Mouse (Mus musculus) MEL (cell line): ENCODE results near the gene Scgb1b30. TPM values are rescaled to one million over a fixed set of nuclear protein-coding genes. Genes with fewer than 3 reads are reported as not detected.

ENCODE experiments used
- DNase-seq: peaks from one replicate; pipeline ENCODE4 v3.0.0; 2011; ENCODE audit warnings: low read depth, low spot score
- H3K27ac ChIP-seq: 2 replicates; pipeline ENCODE4 v1.5.1; 2012; ENCODE audit warnings: low read depth, mild to moderate bottlenecking, control low read depth, low read length, moderate library complexity; ENCODE audit not compliant: control insufficient read depth
- H3K27me3 ChIP-seq, 2 experiments: fragments of 150-350 bp in 1 of 2; sonication (generic) in 1 of 2; 2 replicates each; pipeline ENCODE4 v1.6.1; 2012; ENCODE audit warnings: low read length in 2 of 2, mild to moderate bottlenecking in 2 of 2, improper control_type of control experiment in 1 of 2, moderate library complexity in 1 of 2; ENCODE audit not compliant: insufficient read depth in 2 of 2, control insufficient read depth in 1 of 2
- H3K36me3 ChIP-seq, 2 experiments: 2 replicates each; pipeline ENCODE4 v1.6.1; 2012 to 2014; ENCODE audit warnings: low read length in 2 of 2, improper control_type of control experiment in 1 of 2, inconsistent platforms in 1 of 2, mild to moderate bottlenecking in 1 of 2; ENCODE audit not compliant: insufficient read depth in 2 of 2, control insufficient read depth in 1 of 2
- H3K4me1 ChIP-seq, 2 experiments: fragments of 150-350 bp in 1 of 2; sonication (generic) in 1 of 2; 2 replicates each; pipeline ENCODE4 v1.6.1; 2012; ENCODE audit warnings: low read length in 2 of 2, improper control_type of control experiment in 1 of 2, mild to moderate bottlenecking in 1 of 2; ENCODE audit not compliant: insufficient read depth in 2 of 2, control insufficient read depth in 1 of 2
- H3K4me3 ChIP-seq, 2 experiments: fragments of 150-350 bp in 1 of 2; sonication (generic) in 1 of 2; 2 replicates each; pipeline ENCODE4 v1.5.1; 2012; ENCODE audit warnings: low read depth in 2 of 2, low read length in 2 of 2, mild to moderate bottlenecking in 2 of 2, moderate library complexity in 2 of 2, control low read depth in 1 of 2, improper control_type of control experiment in 1 of 2; ENCODE audit not compliant: control insufficient read depth in 1 of 2, insufficient read depth in 1 of 2
- H3K79me2 ChIP-seq: 2 replicates; pipeline ENCODE4 v1.6.1; 2012; ENCODE audit warnings: mild to moderate bottlenecking, low read length, moderate library complexity; ENCODE audit not compliant: control insufficient read depth, poor library complexity, insufficient read depth
- H3K9ac ChIP-seq: 2 replicates; pipeline ENCODE4 v1.6.1; 2012; ENCODE audit warnings: low read depth, mild to moderate bottlenecking, control low read depth, low read length, moderate library complexity; ENCODE audit not compliant: control insufficient read depth, poor library complexity, severe bottlenecking
- H3K9me3 ChIP-seq: fragments of 150-350 bp; sonication (generic); replicated peaks from 2 replicates; pipeline ENCODE4 v1.6.1; 2012; ENCODE audit warnings: mild to moderate bottlenecking, low read length, improper control_type of control experiment, moderate library complexity; ENCODE audit not compliant: insufficient read depth
- ELF1 ChIP-seq: IDR thresholded peaks from 2 replicates; pipeline ENCODE4 v1.6.1; 2014; ENCODE audit warnings: low read depth, mild to moderate bottlenecking, inconsistent platforms, low read length, improper control_type of control experiment, moderate library complexity
- EP300 ChIP-seq, 2 experiments: IDR thresholded peaks; 2 replicates each; pipeline ENCODE4 v1.6.1; 2011; ENCODE audit warnings: improper control_type of control experiment in 2 of 2, low read length in 2 of 2, low read depth in 1 of 2, mild to moderate bottlenecking in 1 of 2
- GATA1 ChIP-seq: IDR thresholded peaks from 2 replicates; pipeline ENCODE4 v1.6.1; 2011; ENCODE audit warnings: low read depth, low read length, improper control_type of control experiment
- KAT2A ChIP-seq: conservative IDR thresholded peaks from 2 replicates; pipeline ENCODE4 v1.6.1; 2012; ENCODE audit warnings: low read depth, low read length, improper control_type of control experiment, inconsistent platforms
- MAFK ChIP-seq: IDR thresholded peaks from 2 replicates; pipeline ENCODE4 v1.6.1; 2011; ENCODE audit warnings: low read depth, mild to moderate bottlenecking, low read length, improper control_type of control experiment, borderline replicate concordance
- MAX ChIP-seq: IDR thresholded peaks from 2 replicates; pipeline ENCODE4 v1.6.1; 2011; ENCODE audit warnings: low read length, improper control_type of control experiment
- MAZ ChIP-seq: IDR thresholded peaks from 2 replicates; pipeline ENCODE4 v1.6.1; 2012; ENCODE audit warnings: low read depth, mild to moderate bottlenecking, inconsistent platforms, low read length, improper control_type of control experiment
- MXI1 ChIP-seq: IDR thresholded peaks from 2 replicates; pipeline ENCODE4 v1.6.1; 2011; ENCODE audit warnings: mild to moderate bottlenecking, low read depth, low read length, improper control_type of control experiment
- MYC ChIP-seq: IDR thresholded peaks from 2 replicates; pipeline ENCODE4 v1.6.1; 2011; ENCODE audit warnings: low read depth, mild to moderate bottlenecking, low read length, improper control_type of control experiment, moderate library complexity
- NRF1 ChIP-seq: IDR thresholded peaks from 2 replicates; pipeline ENCODE4 v1.6.1; 2014; ENCODE audit warnings: low read depth, mild to moderate bottlenecking, inconsistent platforms, low read length, improper control_type of control experiment, moderate library complexity; ENCODE audit not compliant: poor library complexity, insufficient read depth, severe bottlenecking
- POLR2A ChIP-seq, 2 experiments: IDR thresholded peaks; 2 replicates each; pipeline ENCODE4 v1.6.1; 2011 to 2012; ENCODE audit warnings: low read length in 2 of 2, mild to moderate bottlenecking in 2 of 2, control low read depth in 1 of 2, improper control_type of control experiment in 1 of 2, low read depth in 1 of 2, moderate library complexity in 1 of 2; ENCODE audit not compliant: control insufficient read depth in 1 of 2, insufficient read depth in 1 of 2, poor library complexity in 1 of 2
- POLR2AphosphoS2 ChIP-seq: IDR thresholded peaks from 2 replicates; pipeline ENCODE4 v1.6.1; 2011; ENCODE audit warnings: low read length, improper control_type of control experiment
- POLR2AphosphoS5 ChIP-seq: IDR thresholded peaks from 2 replicates; pipeline ENCODE4 v1.6.1; 2012; ENCODE audit warnings: low read depth, borderline replicate concordance, mild to moderate bottlenecking, inconsistent platforms, low read length, moderate library complexity, mixed read lengths
- SIN3A ChIP-seq: IDR thresholded peaks from 2 replicates; pipeline ENCODE4 v1.6.1; 2012; ENCODE audit warnings: low read length, improper control_type of control experiment, inconsistent platforms
- TBP ChIP-seq: IDR thresholded peaks from 2 replicates; pipeline ENCODE4 v1.8.0; 2011; ENCODE audit warnings: low read depth, low read length, improper control_type of control experiment
- TCF12 ChIP-seq: IDR thresholded peaks from 2 replicates; pipeline ENCODE4 v1.6.1; 2014; ENCODE audit warnings: low read depth, mild to moderate bottlenecking, inconsistent platforms, low read length, improper control_type of control experiment, moderate library complexity
- UBTF ChIP-seq: IDR thresholded peaks from 2 replicates; pipeline ENCODE4 v1.6.1; 2012; ENCODE audit warnings: low read depth, mild to moderate bottlenecking, inconsistent platforms, low read length, improper control_type of control experiment, moderate library complexity, borderline replicate concordance; ENCODE audit not compliant: insufficient read depth
- USF1 ChIP-seq: IDR thresholded peaks from 2 replicates; pipeline ENCODE4 v1.6.1; 2014; ENCODE audit warnings: low read depth, mild to moderate bottlenecking, inconsistent platforms, low read length, improper control_type of control experiment, moderate library complexity
- USF2 ChIP-seq, 2 experiments: IDR thresholded peaks; 2 replicates each; pipeline ENCODE4 v1.6.1; 2011 to 2012; ENCODE audit warnings: improper control_type of control experiment in 2 of 2, low read length in 2 of 2, borderline replicate concordance in 1 of 2, inconsistent platforms in 1 of 2, low read depth in 1 of 2, mild to moderate bottlenecking in 1 of 2; ENCODE audit not compliant: insufficient read depth in 1 of 2
- ZKSCAN1 ChIP-seq: IDR thresholded peaks from 2 replicates; pipeline ENCODE4 v1.6.1; 2012; ENCODE audit warnings: low read depth, mild to moderate bottlenecking, inconsistent platforms, low read length, improper control_type of control experiment, moderate library complexity
- polyA plus RNA-seq, 2 experiments: library from polyadenylated mRNA; stranded (reverse) in 1 of 2; unstranded in 1 of 2; fragments of >175 nt in 1 of 2; fragments of >200 nt in 1 of 2; gene quantifications; 2 replicates each; pipeline versions ENCODE4 v1.2.1 to v1.2.4; 2012; ENCODE audit warnings: low replicate concordance in 2 of 2, low read depth in 1 of 2; ENCODE audit not compliant: insufficient read length in 2 of 2, insufficient read depth in 1 of 2, missing spikeins in 1 of 2
- total RNA-seq: library from RNA; depleted of rRNA; stranded (reverse); fragments of 300-350 nt; gene quantifications from 2 replicates; pipeline ENCODE4 v1.2.3, GENCODE M21; 2012

Scgb1b30 gene
- total and polyA plus RNA-seq, 3 experiments, result not detected

GRCm38 (mm10) chr7:34134336-34134735, 39.1 kb downstream of the Scgb1b30 start:
- H3K9me3 ChIP-seq, result no peaks in the 10 kb centered on the region
- DNase-seq, result no peak
- no peak overlapping the region for H3K4me3 ChIP-seq
- no peak overlapping the region for H3K9ac ChIP-seq
- no peak for TF ChIP-seq TCF12
- no peak for TF ChIP-seq POLR2AphosphoS2
- TF ChIP-seq MAFK, result no peak
- TF ChIP-seq EP300 (IDR thresholded peaks at IDR 0.05; ENCODE audit: low read depth in 1 of 2, low read length in 2 of 2), result no peak
- no peak for TF ChIP-seq MYC
- TF ChIP-seq SIN3A, result no peak
- TF ChIP-seq GATA1, result no peak
- TF ChIP-seq TBP, result no peak
- TF ChIP-seq USF2 (IDR thresholded peaks at IDR 0.05; ENCODE audit: borderline replicate concordance in 1 of 2, insufficient read depth in 1 of 2, low read depth in 1 of 2, low read length in 2 of 2), result no peak
- no peak for TF ChIP-seq MAX
- no peak for TF ChIP-seq NRF1
- TF ChIP-seq POLR2AphosphoS5, result no peak
- TF ChIP-seq POLR2A (IDR thresholded peaks at IDR 0.05; ENCODE audit: control insufficient read depth in 1 of 2, insufficient read depth in 1 of 2, low read depth in 1 of 2, low read length in 2 of 2, poor library complexity in 1 of 2), result no peak
- no peak for TF ChIP-seq USF1
- TF ChIP-seq ZKSCAN1, result no peak
- no peak for TF ChIP-seq UBTF
- TF ChIP-seq ELF1, result no peak
- TF ChIP-seq KAT2A, result no peak
- no peak for TF ChIP-seq MAZ
- no peak for TF ChIP-seq MXI1
- H3K36me3 ChIP-seq, result no peaks in the 10 kb centered on the region
- H3K27me3 ChIP-seq, result no peaks in the 10 kb centered on the region
- no peaks in the 10 kb centered on the region for H3K4me1 ChIP-seq
- no peak overlapping the region for H3K27ac ChIP-seq
- H3K79me2 ChIP-seq, result no peaks in the 10 kb centered on the region

DNA sequence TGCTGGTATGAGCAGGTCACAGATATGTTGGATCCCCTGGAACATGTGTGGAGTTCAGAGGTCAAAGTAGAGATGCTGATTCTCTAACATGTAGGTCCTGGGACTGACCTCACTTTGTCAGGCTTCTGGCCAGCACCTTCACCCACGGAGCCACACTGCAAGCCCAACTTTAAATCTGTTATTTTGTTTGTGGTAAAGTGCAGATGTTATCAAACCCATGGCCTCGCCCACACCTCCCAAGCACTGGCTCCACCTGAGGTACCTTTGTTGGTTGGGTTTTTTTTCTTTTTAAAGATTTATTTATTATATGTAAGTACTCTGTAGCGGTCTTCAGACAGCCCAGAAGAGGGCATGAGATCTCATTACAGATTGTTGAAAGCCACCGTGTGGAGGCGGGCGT, 44.3 kb downstream of the Scgb1b30 start:
- Histone ChIP-seq H3K79me2 (no peaks in the 10 kb centered on the region), H3K27me3 (no peaks in the 10 kb centered on the region), H3K4me1 (no peaks in the 10 kb centered on the region), H3K27ac (no peak overlapping the region), H3K36me3 (peaks cover 0 to 15% of the 10 kb centered on the region in 2 experiments; a peak in 2 of 4 replicates), H3K4me3 (no peak overlapping the region), H3K9me3 (no peaks in the 10 kb centered on the region), H3K9ac (no peak overlapping the region)
- no peak for TF ChIP-seq USF1
- TF ChIP-seq POLR2AphosphoS2, result peak; percentile 64; the same call in 1 of the 2 replicates
- no peak for DNase-seq
